Mouse (Mus musculus) thymus, adult 2 months (tissue): ENCODE data around the gene Tshz2.

Source experiments
- CTCF ChIP-seq: fragments of 200-500 bp; IDR thresholded peaks from 2 replicates; pipeline ENCODE4 v1.5.1; 2012; ENCODE audit warnings: mild to moderate bottlenecking, control low read depth, low read length, moderate library complexity, borderline replicate concordance; ENCODE audit not compliant: control insufficient read depth, poor library complexity, insufficient read depth; ENCODE audit errors: extremely low read depth
- POLR2A ChIP-seq: fragments of 200-500 bp; IDR thresholded peaks from 2 replicates; pipeline ENCODE4 v1.6.1; 2012; ENCODE audit warnings: mild to moderate bottlenecking, low read length, control low read depth, moderate library complexity; ENCODE audit not compliant: control insufficient read depth, poor library complexity, insufficient read depth; ENCODE audit errors: extremely low read depth

- TF ChIP-seq POLR2A (no peak), CTCF (no peak)
Observed at GRCm38 (mm10) chr2:170029304-170029856, 396.6 kb downstream of the Tshz2 start.
